Mouse (Mus musculus) macrophage (primary cell): ENCODE measurements around the gene Sec14l2. TPM values are rescaled to one million over a fixed set of nuclear protein-coding genes. Genes with fewer than 3 reads are reported as not detected.

ENCODE experiments used
- H3K27ac ChIP-seq: fragments of 350-480 bp; formaldehyde crosslinking; 2 replicates; pipeline ENCODE4 v1.9.0; 2021
- H3K36me3 ChIP-seq: fragments of 350-480 bp; formaldehyde crosslinking; 2 replicates; pipeline ENCODE4 v1.9.0; 2021; ENCODE audit errors: inconsistent target
- H3K4me3 ChIP-seq: fragments of 350-480 bp; formaldehyde crosslinking; 2 replicates; pipeline ENCODE4 v1.9.0; 2021; ENCODE audit errors: inconsistent target
- H3K79me2 ChIP-seq: fragments of 350-480 bp; formaldehyde crosslinking; 2 replicates; pipeline ENCODE4 v1.9.0; 2021; ENCODE audit errors: inconsistent target
- WGBS: methylation state at CpG from one replicate; pipeline ENCODE4 v1.1.7; 2026; ENCODE audit warnings: inconsistent platforms; ENCODE audit not compliant: missing documents; 5-methylcytosine and 5-hydroxymethylcytosine counted together
- polyA plus RNA-seq: library from polyadenylated mRNA; stranded (reverse); fragments of 250-400 nt; gene quantifications from 3 replicates; pipeline ENCODE4 v1.2.4, GENCODE M21; 2018; ENCODE audit warnings: inconsistent platforms

The Sec14l2 gene
- polyA plus RNA-seq, 1 experiment from 2014 or later = 0.22 TPM

DNA sequence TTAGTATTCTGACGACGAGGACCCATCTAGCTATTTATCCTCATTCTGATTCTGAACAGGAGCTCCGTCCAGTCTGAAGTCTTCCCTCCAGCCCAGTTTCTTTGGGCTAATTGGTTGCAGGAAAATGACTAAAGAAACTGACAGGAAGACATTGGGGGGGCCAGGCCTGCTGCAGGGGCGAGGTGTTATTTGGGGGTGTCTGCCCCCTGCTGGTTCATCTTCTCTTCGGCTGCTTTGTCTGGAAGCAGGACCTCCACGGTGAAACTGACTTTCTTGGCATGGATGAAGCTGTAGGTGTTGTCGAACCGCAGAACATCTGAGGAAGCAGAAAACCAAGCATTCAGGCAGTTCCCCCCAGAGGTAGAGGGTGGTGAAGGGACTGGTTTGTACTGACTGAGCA lies 25.1 kb downstream of the Sec14l2 start:
- H3K27ac ChIP-seq = no peak overlapping the region
- WGBS = 57% methylated on average over 7 of the region's 8 CpGs
- no peaks in the 10 kb centered on the region for H3K36me3 ChIP-seq
- no peaks in the 10 kb centered on the region for H3K79me2 ChIP-seq
- H3K4me3 ChIP-seq = no peak overlapping the region

DNA sequence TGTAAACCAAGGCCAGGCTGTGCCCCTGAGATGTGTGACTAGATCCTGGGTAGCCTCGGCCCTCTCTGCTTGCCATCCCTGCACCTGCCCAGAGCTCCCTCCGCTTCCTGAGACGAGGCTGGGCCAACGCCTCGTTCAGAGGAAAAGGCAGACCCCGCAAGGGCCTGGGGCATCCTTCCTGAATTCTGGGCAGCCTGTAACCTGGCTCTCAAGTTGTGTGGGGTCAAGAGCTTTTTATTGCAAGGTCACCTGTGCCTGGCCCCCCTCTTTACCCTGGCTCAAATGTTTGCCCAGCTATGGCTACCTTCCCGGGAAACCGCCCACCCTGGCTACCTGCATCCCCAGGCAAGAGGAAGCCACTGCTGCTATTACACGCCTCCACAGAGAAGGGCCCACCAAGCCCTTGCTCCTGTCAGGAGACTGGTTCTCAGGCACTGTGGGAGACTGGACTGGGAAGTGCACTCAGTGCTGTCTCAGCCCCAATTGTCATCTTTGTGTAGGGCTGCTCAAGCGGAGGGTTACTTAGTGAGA lies 26.1 kb downstream of the Sec14l2 start:
- Histone ChIP-seq H3K79me2 (no peaks in the 10 kb centered on the region), H3K4me3 (peak overlapping the region; percentile 58), H3K36me3 (no peaks in the 10 kb centered on the region), H3K27ac (peak overlapping the region; percentile 57)
- 30% methylated on average over 10 of the region's 10 CpGs for WGBS

DNA sequence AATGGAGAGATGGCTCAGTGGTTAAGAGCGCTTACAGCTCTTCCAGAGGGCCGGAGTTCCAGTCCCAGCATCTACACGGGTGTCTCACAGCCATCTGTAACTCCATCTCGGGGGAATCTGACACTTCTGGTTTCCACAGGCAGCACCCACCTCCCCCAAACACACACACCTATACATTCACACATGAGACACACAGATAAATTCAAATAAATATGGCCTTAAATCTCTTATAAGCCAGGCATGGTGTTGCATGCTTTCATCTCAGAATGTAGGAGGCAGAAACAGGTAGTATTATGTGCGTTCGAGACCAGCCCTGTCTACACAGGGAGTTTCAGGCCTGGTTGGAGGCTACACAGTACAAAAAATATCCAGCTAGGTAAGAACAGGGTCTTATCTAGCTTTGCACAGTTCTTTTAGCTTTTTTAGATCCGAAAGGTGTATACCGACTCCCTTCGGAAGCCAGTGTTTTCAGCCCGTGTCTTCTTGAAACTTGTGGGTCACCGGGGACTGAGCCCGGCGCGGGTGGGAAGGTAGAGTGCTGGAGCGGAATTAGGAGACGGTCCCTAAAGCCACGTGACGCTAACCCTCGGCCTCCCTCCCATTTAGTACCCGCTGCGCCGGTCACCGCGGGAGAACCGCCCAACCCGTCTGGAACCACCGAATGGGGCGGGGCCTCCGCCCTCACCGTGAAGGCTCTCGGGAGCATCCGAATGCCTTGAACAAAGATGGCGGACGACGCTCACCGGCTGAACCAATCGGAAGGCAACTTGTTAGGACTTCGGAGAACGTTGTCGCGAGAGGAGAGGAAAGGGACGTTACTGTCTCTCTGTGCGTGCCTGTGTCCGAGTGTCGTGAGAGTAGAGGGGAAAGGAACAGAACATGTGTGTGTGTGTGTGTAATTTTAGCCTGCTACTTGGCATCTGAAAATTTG lies 26.9 kb downstream of the Sec14l2 start:
- Histone ChIP-seq H3K4me3 (peak overlapping the region; percentile 58), H3K27ac (peak overlapping the region; percentile 57), H3K36me3 (no peaks in the 10 kb centered on the region), H3K79me2 (no peaks in the 10 kb centered on the region)
- 6% methylated on average over 45 of the region's 45 CpGs for WGBS

DNA sequence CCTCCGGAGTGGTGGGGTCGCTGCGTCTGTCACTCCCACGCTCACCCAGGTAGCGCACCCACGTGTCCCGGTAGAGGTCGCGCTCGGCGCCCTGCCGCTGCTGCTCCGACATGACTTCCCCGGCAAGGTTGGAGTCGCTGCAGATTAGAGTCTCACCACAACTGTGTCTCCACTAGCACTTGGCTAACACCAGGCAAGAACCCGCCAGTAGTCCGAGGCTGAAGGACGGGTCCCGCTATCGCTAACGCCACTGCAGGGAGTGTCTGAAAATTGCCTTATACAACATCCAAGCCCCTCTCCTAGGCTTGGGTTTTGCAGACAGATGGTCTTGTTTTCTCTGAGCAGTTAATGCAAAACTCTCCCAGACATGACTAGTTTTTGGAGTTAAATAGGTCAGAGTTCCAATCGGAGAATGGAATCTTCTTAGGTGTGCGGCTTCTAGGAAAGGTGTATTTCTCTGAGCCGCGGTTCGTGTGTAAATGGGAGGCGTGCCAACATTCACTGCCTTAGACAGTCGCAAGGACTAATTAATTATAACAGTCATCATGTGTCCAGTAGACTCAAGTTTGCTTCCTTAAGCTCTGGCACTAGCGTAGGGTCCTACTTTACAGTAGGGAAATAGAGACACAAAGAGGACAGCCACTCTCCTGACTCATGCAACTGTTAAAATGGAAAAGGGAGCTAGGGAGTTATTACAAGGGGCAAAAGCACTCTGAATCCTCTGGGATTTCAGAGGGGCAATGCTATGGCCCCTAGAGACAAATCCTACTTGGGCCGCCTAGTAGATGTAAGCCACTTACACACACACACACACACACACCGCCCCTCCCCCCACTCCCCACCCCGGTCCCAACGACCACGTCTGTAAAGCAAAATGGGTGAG lies 27.8 kb downstream of the Sec14l2 start, which contains the start of gene Mtfp1:
TSS of gene Mtfp1 (minus strand) at position 275 of the 883 bp plus-strand sequence.
- Histone ChIP-seq H3K27ac (peak within 1 kb of the TSS; percentile 57), H3K36me3 (no peaks in the 10 kb centered on the region), H3K79me2 (no peaks in the 10 kb centered on the region), H3K4me3 (peak within 1 kb of the TSS; percentile 58)
- WGBS = 17% methylated on average over 23 of the region's 34 CpGs

DNA sequence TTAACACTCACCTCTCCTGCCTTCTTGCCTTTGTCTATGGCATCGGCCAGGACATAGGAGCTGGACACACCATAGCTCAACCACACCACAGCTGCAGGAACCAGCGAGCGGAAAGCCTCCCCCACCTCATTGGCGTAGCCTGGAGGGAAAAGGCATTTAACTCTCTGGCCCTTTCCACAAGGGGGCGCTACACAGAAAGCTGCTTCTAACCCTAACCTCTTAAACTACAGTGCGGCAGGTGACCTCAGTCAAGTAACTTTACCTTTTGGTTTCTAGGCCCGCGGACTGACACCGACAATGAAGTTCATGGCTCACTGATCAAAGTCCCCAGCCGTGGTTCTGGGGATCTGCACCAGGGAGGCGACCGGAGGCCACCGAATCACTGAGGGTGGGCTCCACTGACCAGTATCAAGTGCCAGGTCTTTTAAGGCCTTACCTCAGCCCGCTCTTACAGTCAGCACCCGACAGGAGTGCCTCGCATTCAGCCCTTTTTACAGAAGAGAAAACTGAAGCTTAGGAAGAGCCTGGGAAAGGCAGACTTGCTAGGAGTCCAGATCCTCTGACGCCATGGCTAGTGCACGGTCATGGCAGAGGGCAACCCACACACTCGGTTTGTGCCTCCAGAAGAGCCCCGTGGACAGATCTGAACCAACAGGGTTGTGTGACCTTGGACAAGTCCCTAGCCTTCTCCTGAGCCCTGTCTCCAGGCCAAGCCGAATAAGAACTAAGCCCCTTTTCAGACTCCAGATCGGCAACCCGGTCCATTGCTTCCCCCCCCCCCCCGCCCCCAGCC lies 28.6 kb downstream of the Sec14l2 start:
- H3K36me3 ChIP-seq = no peaks in the 10 kb centered on the region
- peak overlapping the region; percentile 34 for H3K4me3 ChIP-seq
- no peak overlapping the region for H3K27ac ChIP-seq
- WGBS = 12% methylated on average over 23 of the region's 24 CpGs
- H3K79me2 ChIP-seq = no peaks in the 10 kb centered on the region

DNA sequence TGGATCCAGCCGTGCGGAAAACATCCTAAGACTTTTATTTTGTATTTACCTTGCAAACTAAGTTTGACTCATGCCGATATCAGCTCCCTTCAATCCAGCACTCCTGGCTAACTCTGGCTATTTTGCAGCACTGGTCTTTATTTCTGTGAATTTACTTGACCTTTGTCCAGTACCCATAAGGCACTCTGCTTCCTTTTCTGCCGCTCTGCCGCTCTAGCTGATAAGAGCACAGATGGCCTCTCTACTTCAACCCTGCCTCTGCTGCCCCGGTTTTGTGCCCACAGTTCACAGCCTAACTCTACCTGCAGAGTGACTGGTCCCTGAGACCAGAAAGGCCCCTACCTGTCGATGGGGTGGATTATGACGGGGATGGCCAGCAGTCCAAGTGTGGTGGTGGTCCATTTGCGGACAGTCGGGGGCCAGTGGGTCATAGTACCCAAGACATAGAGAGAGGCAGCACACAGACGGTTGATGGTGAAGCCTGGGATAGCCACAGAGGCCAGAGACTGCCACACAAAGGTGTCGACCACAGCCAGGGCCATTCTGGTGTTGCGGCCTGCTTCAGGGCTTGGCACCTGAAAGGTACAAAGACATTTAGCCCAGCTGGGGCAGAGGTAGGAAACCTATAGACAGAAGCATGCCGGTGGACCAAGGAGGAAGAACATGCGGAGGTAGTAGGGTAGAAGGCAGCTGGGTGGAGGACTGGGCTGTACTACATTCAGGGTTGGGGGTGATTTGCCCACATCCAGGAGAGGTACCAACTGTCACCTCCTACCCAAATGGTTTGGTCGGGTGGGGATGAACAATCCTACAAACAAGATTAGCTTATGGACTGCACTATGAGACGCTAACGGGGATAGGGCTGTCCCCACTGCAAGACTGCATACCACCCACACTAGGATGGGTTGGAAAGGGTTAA lies 29.5 kb downstream of the Sec14l2 start:
- Histone ChIP-seq H3K4me3 (no peak overlapping the region), H3K27ac (no peak overlapping the region), H3K79me2 (no peaks in the 10 kb centered on the region), H3K36me3 (no peaks in the 10 kb centered on the region)
- WGBS = 92% methylated on average over 18 of the region's 18 CpGs

DNA sequence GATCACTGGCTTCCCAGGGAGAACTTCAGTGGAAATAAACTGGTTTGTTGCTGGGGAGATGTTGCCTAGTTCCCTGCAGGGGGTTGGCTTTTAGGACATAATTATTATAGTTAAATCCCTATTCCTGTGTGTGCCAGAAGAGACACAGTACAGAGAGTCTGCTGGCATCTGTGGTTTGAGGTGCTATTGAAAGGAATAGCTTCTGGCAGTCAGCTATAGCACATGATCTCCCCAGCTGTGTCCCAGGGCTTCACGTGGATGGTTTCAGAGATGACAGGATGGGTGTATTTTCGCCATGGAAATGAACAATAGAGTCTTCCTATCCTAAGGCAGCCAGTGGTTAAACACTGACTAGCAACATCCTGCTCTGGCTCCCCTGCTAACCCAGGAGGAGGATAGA lies 35.9 kb downstream of the Sec14l2 start:
- Histone ChIP-seq H3K79me2 (no peaks in the 10 kb centered on the region), H3K27ac (no peak overlapping the region), H3K4me3 (no peak overlapping the region), H3K36me3 (no peaks in the 10 kb centered on the region)
- WGBS = 77% methylated on average over 2 of the region's 2 CpGs

DNA sequence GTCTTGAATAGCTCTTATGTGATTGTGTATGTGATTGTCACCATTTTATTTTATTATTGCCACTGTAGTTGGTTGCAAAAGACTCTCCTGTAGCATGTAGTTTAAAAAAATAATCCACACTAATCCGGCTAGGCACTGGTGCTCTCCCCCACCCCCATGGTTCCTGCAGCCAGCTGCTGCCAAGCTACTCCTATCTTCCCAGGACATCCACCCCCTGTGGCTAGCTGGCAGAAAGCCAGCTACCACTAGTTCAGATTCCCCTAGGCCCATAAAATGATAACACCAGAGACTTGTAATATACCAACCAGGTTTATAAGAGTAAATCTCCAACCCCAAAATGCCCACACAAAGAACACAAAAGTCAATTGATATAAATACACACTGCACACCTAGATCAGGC lies 37.0 kb downstream of the Sec14l2 start:
- WGBS = 100% methylated on average over 1 of the region's 1 CpGs
- Histone ChIP-seq H3K4me3 (no peak overlapping the region), H3K27ac (no peak overlapping the region), H3K79me2 (no peaks in the 10 kb centered on the region), H3K36me3 (no peaks in the 10 kb centered on the region)

DNA sequence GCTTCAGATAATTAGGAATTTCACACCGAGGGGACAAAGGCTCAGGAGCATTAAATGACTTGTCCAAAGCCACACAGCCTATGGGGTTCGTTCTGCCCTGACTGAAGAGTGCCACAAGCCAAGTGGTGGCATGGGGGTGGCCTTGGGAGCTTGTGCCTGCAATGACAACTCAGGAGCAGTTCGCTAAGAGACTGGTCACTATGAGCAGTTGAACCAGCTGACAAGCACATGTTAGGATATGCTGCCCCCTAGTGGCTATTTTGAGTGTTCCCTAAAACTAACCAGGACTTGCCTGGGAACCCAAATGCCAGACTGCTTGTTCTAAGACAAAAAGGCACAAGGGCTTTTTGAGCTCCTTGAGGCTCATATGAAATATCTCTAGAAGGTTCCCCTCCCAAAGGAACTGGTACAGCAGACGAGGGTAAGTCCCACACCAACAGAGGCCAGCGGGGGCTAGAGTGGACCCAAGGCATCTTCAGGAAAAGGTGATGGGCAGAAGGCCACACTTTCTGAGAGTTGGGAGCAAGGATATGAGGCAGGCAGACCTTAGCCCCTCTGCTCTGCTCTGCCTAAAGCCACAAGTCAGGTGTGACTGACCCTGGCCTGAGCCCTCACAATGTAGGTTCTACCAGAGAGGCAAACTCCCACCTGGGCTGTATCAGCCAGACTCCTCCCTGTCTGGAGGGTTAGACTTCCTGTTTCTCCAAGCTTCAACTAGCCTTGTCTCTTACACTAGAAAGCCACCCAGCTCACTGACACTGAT lies 39.7 kb downstream of the Sec14l2 start:
- no peaks in the 10 kb centered on the region for H3K36me3 ChIP-seq
- 41% methylated on average over 5 of the region's 5 CpGs for WGBS
- H3K27ac ChIP-seq = no peak overlapping the region
- H3K4me3 ChIP-seq = no peak overlapping the region
- H3K79me2 ChIP-seq = no peaks in the 10 kb centered on the region

DNA sequence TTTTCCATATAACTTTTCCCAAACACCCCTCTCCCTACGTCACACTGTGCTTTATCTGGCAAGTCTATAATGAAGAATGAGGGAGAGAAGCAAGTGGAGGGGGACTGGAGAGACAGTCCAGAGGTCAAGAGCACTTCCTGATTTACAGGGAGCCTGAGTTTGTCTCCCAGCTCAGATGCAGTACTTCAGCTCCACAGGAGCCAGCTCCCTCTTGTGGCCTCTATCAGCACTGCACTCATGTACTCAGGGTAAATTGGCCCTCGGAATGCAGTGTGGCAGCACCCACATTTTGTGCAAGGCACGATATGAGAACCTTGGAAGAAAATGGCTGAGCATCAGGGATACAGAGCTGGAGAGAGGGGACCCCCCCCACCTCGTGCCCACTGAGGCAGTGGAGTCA lies 43.0 kb downstream of the Sec14l2 start:
- 22% methylated on average over 4 of the region's 4 CpGs for WGBS
- H3K4me3 ChIP-seq = no peak overlapping the region

DNA sequence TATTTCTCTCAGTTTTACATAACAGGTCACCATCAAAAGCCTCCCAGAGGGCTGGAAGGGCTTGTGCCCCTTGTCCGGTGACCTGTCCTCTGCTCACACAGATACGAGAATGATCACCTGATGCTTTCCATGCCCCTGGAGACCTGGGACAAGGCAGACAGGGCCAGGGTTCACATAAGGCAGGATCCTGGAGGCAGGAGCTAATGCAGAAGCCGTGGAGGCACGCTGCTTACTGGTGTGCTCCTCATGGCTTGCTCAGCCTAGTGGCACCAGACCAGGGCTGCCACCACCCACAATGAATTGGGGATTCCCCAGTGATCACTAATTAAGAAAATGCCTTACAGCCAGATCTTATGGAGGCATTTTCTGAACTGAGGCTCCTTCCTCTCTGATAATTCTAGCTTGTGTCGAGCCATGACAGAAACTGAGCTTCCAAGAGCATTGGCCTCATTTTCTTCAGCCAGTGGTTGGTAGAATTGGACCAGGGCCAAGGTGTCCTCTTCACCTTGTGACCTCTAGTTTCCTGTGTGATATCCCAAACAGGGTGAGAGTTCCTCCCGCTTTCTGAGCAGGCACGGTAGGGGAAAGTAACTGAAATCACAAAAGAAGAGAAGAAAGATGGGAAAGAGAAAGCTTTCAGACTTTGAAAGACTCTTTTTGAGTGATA lies 44.8 kb downstream of the Sec14l2 start:
- Histone ChIP-seq H3K36me3 (no peaks in the 10 kb centered on the region), H3K27ac (no peak overlapping the region), H3K4me3 (no peak overlapping the region), H3K79me2 (no peaks in the 10 kb centered on the region)
- WGBS = 92% methylated on average over 7 of the region's 7 CpGs

More for the DNA sequence above, 43.0 kb downstream of the Sec14l2 start:
- Histone ChIP-seq H3K79me2 (no peaks in the 10 kb centered on the region), H3K36me3 (no peaks in the 10 kb centered on the region), H3K27ac (no peak overlapping the region)

DNA sequence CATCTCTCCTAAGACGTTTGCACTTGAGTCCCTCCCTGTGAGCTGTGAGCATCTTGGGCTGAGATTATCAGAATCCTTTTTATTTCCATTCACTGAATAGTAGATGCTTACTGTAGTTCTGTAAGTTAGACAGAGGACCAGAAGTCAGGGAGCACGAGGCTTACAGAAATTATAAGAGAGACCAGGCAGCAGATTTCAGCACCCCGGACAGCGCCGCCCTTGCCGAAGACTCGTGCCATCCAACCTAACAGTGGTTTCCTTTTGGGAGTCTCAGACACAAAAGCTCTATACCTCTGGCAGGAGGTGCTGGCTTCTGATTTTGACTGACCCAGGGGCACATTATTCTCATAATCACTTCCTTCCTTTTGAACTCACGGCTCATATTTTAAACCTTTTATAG lies 46.6 kb downstream of the Sec14l2 start:
- H3K27ac ChIP-seq = no peak overlapping the region
- no peaks in the 10 kb centered on the region for H3K36me3 ChIP-seq
- H3K4me3 ChIP-seq = no peak overlapping the region
- no peaks in the 10 kb centered on the region for H3K79me2 ChIP-seq
- WGBS = 21% methylated on average over 8 of the region's 8 CpGs
